Mouse (Mus musculus): ENCODE measurements around the gene Kcne1.

- no peak for TF ChIP-seq CTCF (IDR thresholded peaks at IDR 0.05; ENCODE audit: low read depth, low read length)
- TF ChIP-seq POLR2A (IDR thresholded peaks at IDR 0.05; ENCODE audit: borderline replicate concordance, low read depth, low read length), result no peak
These were observed 38.7 kb upstream of the Kcne1 start for GRCm38 (mm10) chr16:92397745-92398573.
